Mouse (Mus musculus) liver, embryonic 15.5 days (tissue): ENCODE results near the gene Srsf11. TPM values are rescaled to one million over a fixed set of nuclear protein-coding genes. Genes with fewer than 3 reads are reported as not detected.

Source experiments
- ATAC-seq: fragments of 200-750 bp; cut with Nextera tagmentation; 2 replicates; pipeline ENCODE4 v1.8.0; 2017; ENCODE audit warnings: moderate number of reproducible peaks, mild to moderate bottlenecking, moderate library complexity; ENCODE audit not compliant: insufficient read depth
- H3K27ac ChIP-seq: fragments of 300-500 bp; sonication (generic); replicated peaks from 2 replicates; pipeline ENCODE4 v1.5.1; 2015; ENCODE audit warnings: mild to moderate bottlenecking, inconsistent platforms
- H3K27me3 ChIP-seq: fragments of 300-500 bp; sonication (generic); 2 replicates; pipeline ENCODE4 v1.6.1; 2015; ENCODE audit warnings: mild to moderate bottlenecking, inconsistent platforms
- H3K36me3 ChIP-seq: fragments of 300-500 bp; sonication (generic); replicated peaks from 2 replicates; pipeline ENCODE4 v1.6.1; 2015; ENCODE audit warnings: moderate library complexity, mild to moderate bottlenecking, inconsistent platforms
- H3K4me1 ChIP-seq: fragments of 300-500 bp; sonication (generic); replicated peaks from 2 replicates; pipeline ENCODE4 v1.6.1; 2015; ENCODE audit warnings: inconsistent platforms
- H3K4me2 ChIP-seq: fragments of 300-500 bp; sonication (generic); 2 replicates; pipeline ENCODE4 v1.6.1; 2015; ENCODE audit warnings: moderate library complexity, mild to moderate bottlenecking, inconsistent platforms
- H3K4me3 ChIP-seq: fragments of 300-500 bp; sonication (generic); replicated peaks from 2 replicates; pipeline ENCODE4 v1.5.1; 2015; ENCODE audit warnings: mild to moderate bottlenecking, inconsistent platforms
- H3K9ac ChIP-seq: fragments of 300-500 bp; sonication (generic); 2 replicates; pipeline ENCODE4 v1.6.1; 2015; ENCODE audit warnings: moderate library complexity, mild to moderate bottlenecking, inconsistent platforms
- H3K9me3 ChIP-seq: fragments of 300-500 bp; sonication (generic); replicated peaks from 2 replicates; pipeline ENCODE4 v1.6.1; 2016; ENCODE audit warnings: inconsistent platforms
- WGBS: fragments of 180-500 bp; shearing (Covaris S2); methylation state at CpG from one replicate; pipeline ENCODE4 v1.1.7; 2015; ENCODE audit warnings: mixed read lengths; ENCODE audit not compliant: insufficient replicate concordance; 5-methylcytosine and 5-hydroxymethylcytosine counted together
- polyA plus RNA-seq: library from polyadenylated mRNA; unstranded; fragments of >200 nt; fragmentation: Nextera tagmentation; extraction: Ambion mirVana; gene quantifications from 2 replicates; pipeline ENCODE4 v1.2.1, GENCODE M21; 2015

Gene Srsf11
- 87.6 and 90.1 TPM in 2 replicates for polyA plus RNA-seq

DNA sequence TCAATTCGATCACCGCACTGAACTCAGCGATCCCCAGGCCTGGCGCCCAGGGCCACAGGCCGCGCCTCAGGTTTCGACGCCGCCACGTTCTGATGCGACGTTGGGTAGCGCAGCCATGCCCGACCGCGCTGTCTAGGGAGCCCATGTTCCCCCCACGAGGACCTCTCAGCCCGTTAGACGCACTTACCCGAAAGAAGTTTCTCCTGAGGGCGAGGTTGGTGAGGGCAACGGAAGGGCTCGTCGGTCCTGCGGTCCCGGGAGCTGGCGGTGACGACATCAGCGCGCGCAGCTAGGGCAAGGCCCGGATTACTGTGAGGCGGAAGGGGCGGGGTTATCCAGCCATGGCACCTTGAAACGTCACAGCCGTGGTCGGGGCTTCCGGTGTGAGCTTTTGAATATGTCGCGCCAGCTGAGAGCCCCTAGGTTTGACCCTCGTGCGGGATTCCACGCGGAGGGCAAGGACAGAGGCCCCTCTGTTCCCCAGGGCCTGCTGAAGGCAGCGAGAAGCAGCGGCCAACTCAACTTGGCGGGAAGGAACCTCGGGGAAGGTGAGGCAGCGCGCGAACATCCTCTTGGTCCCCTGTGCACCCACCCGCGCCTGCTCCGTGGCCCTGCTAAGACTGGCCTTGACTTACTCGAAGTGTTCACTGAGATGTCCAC is at the start of gene Srsf11, which contains the start of gene Lrrc40:
TSS of gene Srsf11 (minus strand) at position 311 of the 660 bp plus-strand sequence.
TSS of gene Lrrc40 (plus strand) at position 334 of the 660 bp plus-strand sequence.
- H3K27me3 ChIP-seq = no peaks in the 10 kb centered on the region
- WGBS = under 1% methylated on average over 55 of the region's 55 CpGs

GRCm38 (mm10) chr3:158077828-158078227 is 41.4 kb upstream of the Srsf11 start:
- no peak overlapping the region for H3K4me3 ChIP-seq
- no peaks in the 10 kb centered on the region for H3K4me1 ChIP-seq
- WGBS = 65% methylated on average over 5 of the region's 5 CpGs
- no peak overlapping the region for H3K9ac ChIP-seq
- H3K4me2 ChIP-seq = no peak overlapping the region
- H3K27ac ChIP-seq = no peak overlapping the region
- no peaks in the 10 kb centered on the region; the same call in 1 of the 2 replicates for H3K27me3 ChIP-seq
- H3K36me3 ChIP-seq = no peaks in the 10 kb centered on the region
- H3K9me3 ChIP-seq = no peaks in the 10 kb centered on the region
- ATAC-seq = no peak

More for the DNA sequence above, at the start of gene Srsf11, which contains the start of gene Lrrc40:
- Histone ChIP-seq H3K4me1 (peaks cover 29% of the 10 kb centered on the region), H3K9ac (peak within 1 kb of the TSS; percentile 83), H3K4me3 (peak within 1 kb of the TSS; percentile 93), H3K27ac (peak within 1 kb of the TSS; percentile 95), H3K9me3 (no peaks in the 10 kb centered on the region), H3K36me3 (no peaks in the 10 kb centered on the region), H3K4me2 (peak within 1 kb of the TSS; percentile 76)
- ATAC-seq = peak; percentile 90

- no peak overlapping the region for H3K4me3 ChIP-seq
- 16% methylated on average over 1 of the region's 1 CpGs for WGBS
Measured at GRCm38 (mm10) chr3:158077380-158077772, 40.9 kb upstream of the Srsf11 start.

DNA sequence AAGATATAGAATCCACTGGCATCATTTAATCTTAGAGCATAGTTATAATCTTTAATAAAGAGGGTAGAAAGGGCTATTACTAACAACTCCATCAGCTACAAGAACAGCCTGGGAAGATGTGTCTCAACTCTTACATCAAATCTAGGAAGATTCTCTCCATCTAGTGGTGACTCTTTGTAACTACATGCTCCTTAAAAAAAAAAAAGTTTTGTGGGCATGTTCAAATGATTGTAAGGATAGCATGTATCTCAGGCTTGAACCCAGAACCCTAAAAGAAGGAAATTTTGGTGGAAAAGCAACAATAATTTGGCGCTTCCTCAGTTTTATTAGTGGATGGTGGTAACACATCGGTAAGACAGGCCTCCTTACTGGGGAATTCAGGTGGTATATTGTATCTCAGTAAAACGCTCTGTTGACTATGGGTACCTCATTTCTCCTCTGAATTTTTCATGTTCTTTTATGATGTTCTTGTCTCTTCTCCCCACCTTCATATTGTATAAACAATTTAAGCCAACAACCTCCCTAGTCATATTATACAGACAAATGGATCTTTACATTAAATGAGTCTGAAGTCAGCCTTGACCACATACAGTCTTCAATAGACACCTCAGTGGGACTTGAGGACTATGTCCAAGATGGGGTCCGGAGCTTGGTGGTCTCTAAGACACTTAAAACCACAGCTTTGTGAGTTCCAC is 40.4 kb upstream of the Srsf11 start:
- ATAC-seq = no peak
- Histone ChIP-seq H3K27ac (no peak overlapping the region), H3K9me3 (no peaks in the 10 kb centered on the region), H3K27me3 (no peaks in the 10 kb centered on the region; the same call in 1 of the 2 replicates), H3K4me3 (no peak overlapping the region), H3K36me3 (no peaks in the 10 kb centered on the region), H3K4me1 (no peaks in the 10 kb centered on the region), H3K9ac (no peak overlapping the region), H3K4me2 (no peak overlapping the region)
- 32% methylated on average over 4 of the region's 4 CpGs for WGBS

More at GRCm38 (mm10) chr3:158077380-158077772, 40.9 kb upstream of the Srsf11 start:
- Histone ChIP-seq H3K4me2 (no peak overlapping the region), H3K4me1 (no peaks in the 10 kb centered on the region), H3K27me3 (no peaks in the 10 kb centered on the region; the same call in 1 of the 2 replicates), H3K9me3 (no peaks in the 10 kb centered on the region), H3K9ac (no peak overlapping the region), H3K27ac (no peak overlapping the region), H3K36me3 (no peaks in the 10 kb centered on the region)
- ATAC-seq = no peak

DNA sequence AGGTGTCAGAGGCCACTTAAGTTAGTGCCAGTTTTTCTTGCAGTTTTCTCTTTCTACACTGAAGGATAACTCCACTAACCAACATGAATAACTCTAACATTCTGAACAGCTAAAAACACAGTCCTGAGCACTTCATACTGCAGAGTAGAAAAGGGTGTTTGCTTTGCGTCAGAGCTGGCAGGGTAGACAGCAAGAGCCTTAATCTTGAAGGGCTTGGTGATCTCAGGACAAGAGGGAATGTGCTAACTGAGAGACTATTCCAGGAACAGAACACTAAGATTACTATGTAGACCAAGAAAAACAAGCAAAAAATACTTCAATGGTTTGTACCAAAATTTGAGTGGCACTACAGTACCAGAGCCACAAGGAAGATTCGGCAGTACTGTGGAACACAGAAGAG is 38.6 kb upstream of the Srsf11 start:
- Histone ChIP-seq H3K4me2 (no peak overlapping the region), H3K9me3 (no peaks in the 10 kb centered on the region), H3K27me3 (no peaks in the 10 kb centered on the region), H3K4me1 (no peaks in the 10 kb centered on the region), H3K9ac (no peak overlapping the region), H3K4me3 (no peak overlapping the region), H3K36me3 (no peaks in the 10 kb centered on the region), H3K27ac (no peak overlapping the region)
- WGBS = 71% methylated on average over 2 of the region's 2 CpGs
- no peak for ATAC-seq

DNA sequence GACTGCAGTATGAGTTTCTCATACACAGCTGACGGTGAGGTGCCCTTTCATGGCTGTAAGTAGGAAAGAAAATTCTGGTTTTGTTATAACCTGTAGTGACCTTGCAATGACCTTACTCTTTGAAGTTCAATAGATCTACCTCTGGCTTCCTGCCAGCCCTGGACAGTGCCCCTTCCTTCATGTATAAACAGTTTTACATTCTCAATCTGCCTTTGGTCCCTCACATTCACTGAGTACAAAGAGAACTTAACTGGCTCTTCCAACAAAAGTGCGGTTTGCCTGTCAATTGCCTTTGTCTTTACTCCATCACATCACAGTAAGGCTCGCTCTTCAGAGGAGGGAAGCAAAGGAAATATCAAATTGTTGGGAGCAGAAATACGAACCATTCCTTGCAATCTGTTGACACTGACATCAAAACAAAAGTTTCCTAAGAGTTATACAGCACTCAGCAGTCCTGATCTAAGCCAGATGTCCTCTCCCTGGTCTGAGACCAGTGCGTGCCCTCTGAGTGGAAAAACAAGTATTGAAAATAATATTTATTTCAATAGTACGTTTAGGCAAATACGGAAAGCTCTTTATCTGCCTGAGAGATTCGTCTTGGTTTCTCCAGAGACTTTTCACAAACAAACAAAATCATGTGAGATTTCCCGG is 32.3 kb upstream of the Srsf11 start:
- ATAC-seq = peak; percentile 42; the same call in 1 of the 2 replicates

DNA sequence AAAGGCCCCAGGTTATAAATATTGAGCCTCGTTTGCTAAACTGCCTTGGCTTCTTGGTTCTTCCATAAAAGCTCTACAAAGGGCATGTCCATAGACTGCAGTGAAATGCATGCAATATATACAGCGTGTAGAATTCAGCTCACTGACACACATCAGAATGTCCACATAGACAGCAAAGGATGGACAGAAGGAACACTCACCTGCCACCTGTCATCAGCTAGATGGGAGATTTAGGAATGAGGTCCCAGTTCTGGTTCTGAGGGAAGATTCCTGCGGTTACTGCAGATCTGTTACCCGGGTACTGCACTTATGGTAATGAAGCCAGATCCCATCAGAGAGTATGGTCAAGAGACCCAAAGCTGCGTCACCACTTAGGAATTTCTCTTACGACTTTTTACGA is 31.5 kb upstream of the Srsf11 start:
- H3K4me1 ChIP-seq = no peaks in the 10 kb centered on the region
- H3K27ac ChIP-seq = no peak overlapping the region
- peaks cover 19% of the 10 kb centered on the region for H3K36me3 ChIP-seq
- H3K4me2 ChIP-seq = no peak overlapping the region
- H3K9ac ChIP-seq = no peak overlapping the region
- H3K9me3 ChIP-seq = no peaks in the 10 kb centered on the region
- H3K4me3 ChIP-seq = no peak overlapping the region
- H3K27me3 ChIP-seq = no peaks in the 10 kb centered on the region
- ATAC-seq = no peak
- WGBS = 75% methylated on average over 7 of the region's 7 CpGs

More for the DNA sequence above, 32.3 kb upstream of the Srsf11 start:
- Histone ChIP-seq H3K9ac (no peak overlapping the region), H3K36me3 (peaks cover 15% of the 10 kb centered on the region), H3K4me1 (no peaks in the 10 kb centered on the region), H3K4me2 (no peak overlapping the region), H3K9me3 (no peaks in the 10 kb centered on the region), H3K27ac (no peak overlapping the region), H3K27me3 (no peaks in the 10 kb centered on the region), H3K4me3 (no peak overlapping the region)
- 69% methylated on average over 9 of the region's 9 CpGs for WGBS

DNA sequence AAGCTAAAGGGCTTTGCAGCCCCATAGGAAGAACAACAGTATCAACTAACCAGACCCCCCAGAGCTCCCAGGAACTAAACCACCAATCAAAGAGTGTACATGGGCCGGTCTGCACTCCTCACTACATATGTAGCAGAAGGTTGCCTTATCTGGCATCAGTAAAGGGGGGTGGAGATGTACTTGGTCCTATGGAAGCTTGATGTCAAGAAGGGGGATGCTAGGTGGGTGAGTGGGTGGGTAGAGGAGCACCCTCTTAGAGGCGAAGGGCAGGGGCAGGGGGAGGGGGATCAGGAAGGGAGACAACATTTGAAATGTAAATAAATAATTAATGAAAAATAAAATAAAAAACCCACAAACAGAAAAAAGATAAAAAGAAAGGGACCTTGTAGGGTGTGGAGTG is 28.8 kb upstream of the Srsf11 start:
- no peak for ATAC-seq
- Histone ChIP-seq H3K9me3 (no peaks in the 10 kb centered on the region), H3K27ac (no peak overlapping the region), H3K4me2 (no peak overlapping the region), H3K36me3 (peaks cover 19% of the 10 kb centered on the region), H3K4me3 (no peak overlapping the region), H3K9ac (no peak overlapping the region), H3K4me1 (no peaks in the 10 kb centered on the region), H3K27me3 (no peaks in the 10 kb centered on the region)
- 80% methylated on average over 2 of the region's 2 CpGs for whole genome bisulfite sequencing

DNA sequence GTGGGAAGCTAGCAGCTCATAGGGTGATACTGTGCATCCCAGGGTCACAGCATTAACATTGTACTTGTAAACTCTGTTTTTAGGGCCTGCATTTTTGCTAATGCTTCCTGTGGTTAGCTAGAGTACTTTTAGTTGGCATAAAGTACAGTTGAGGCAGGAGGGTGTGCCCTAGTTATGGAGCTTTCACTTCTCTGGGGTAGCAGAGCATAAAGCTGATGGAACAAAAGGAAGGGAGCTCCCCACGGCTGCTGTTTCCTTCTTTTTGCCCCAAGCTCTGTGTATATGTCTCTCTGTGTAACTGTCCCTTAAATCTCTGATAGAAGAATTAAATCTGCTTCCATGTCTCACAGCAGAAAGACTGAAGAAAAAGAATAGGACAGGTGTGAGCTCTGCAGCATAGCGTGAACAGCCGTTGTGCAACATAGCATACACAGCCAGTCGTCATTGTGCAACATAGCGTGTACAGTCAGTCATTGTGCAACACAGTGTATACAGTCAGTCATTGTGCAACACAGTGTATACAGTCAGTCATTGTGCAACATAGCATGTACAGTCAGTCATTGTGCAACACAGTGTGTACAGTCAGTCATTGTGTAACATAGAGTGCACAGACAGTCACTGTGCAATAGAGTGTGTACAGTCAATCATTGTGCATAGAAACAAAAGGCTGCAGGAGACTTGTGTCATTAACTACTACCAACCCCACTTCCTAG is 25.5 kb upstream of the Srsf11 start:
- WGBS = 64% methylated on average over 5 of the region's 5 CpGs
- no peak overlapping the region for H3K4me3 ChIP-seq
- H3K9ac ChIP-seq = no peak overlapping the region
- H3K4me2 ChIP-seq = no peak overlapping the region
- no peaks in the 10 kb centered on the region for H3K27me3 ChIP-seq
- peaks cover 45% of the 10 kb centered on the region for H3K36me3 ChIP-seq
- H3K9me3 ChIP-seq = no peaks in the 10 kb centered on the region
- H3K4me1 ChIP-seq = no peaks in the 10 kb centered on the region
- H3K27ac ChIP-seq = 0 out of 2 replicates have a peak overlapping the region, but pooled peaks have one; percentile 31
- peak; percentile 72 for ATAC-seq

DNA sequence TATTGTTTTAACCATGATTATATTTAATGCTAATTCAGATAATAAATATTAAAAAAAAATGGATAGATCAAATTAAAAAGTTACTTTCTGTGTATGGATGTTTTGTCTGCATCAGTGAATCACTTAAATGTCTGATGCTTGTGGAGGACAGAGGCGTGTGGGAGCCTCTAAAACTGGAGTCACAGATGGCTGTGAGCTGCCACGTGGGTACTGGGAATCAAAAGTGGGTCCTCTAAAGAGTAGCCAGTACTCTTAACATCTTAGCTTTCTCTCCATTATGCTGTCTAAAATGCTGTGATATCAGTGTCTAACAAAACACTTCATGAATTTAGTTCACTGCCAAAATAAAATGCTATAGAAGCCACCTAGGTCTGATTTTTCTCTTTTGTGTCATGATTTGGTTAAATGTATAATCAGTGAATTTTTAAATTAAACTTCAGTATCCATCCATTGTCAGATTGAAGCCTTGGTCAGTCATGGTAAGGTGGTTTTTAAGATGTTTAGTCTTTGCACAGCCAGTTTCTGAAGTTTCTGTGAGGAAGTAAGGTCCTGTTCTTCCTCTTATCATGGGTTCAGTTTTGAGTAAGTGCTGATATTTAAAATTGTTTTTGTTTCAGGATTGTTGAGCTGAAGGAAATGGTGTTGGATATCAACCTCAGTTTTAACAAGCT is 24.3 kb upstream of the Srsf11 start:
- WGBS = 69% methylated on average over 2 of the region's 2 CpGs
- peaks cover 55% of the 10 kb centered on the region for H3K36me3 ChIP-seq
- no peaks in the 10 kb centered on the region for H3K27me3 ChIP-seq
- ATAC-seq = no peak
- H3K9ac ChIP-seq = no peak overlapping the region
- no peaks in the 10 kb centered on the region for H3K4me1 ChIP-seq
- no peaks in the 10 kb centered on the region for H3K9me3 ChIP-seq
- no peak overlapping the region for H3K4me2 ChIP-seq
- no peak overlapping the region for H3K27ac ChIP-seq
- H3K4me3 ChIP-seq = no peak overlapping the region
